Mouse (Mus musculus): ENCODE data around the gene Ubtd1. TPM values are rescaled to one million over a fixed set of nuclear protein-coding genes. Genes with fewer than 3 reads are reported as not detected.

The Ubtd1 gene
- 7.1 TPM for polyA plus RNA-seq (2017; shearing (Covaris generic))

GRCm38 (mm10) chr19:41981595-41981927 lies at the start of gene Ubtd1:
Gene Ubtd1 (plus strand): TSS chr19:41981763.

GRCm38 (mm10) chr19:41933179-41934086 lies 48.1 kb upstream of the Ubtd1 start, which contains the start of the genes Exosc1 and Zdhhc16:
Gene Exosc1 (minus strand): TSS chr19:41933423.
Gene Zdhhc16 (plus strand): TSS chr19:41933480.

DNA sequence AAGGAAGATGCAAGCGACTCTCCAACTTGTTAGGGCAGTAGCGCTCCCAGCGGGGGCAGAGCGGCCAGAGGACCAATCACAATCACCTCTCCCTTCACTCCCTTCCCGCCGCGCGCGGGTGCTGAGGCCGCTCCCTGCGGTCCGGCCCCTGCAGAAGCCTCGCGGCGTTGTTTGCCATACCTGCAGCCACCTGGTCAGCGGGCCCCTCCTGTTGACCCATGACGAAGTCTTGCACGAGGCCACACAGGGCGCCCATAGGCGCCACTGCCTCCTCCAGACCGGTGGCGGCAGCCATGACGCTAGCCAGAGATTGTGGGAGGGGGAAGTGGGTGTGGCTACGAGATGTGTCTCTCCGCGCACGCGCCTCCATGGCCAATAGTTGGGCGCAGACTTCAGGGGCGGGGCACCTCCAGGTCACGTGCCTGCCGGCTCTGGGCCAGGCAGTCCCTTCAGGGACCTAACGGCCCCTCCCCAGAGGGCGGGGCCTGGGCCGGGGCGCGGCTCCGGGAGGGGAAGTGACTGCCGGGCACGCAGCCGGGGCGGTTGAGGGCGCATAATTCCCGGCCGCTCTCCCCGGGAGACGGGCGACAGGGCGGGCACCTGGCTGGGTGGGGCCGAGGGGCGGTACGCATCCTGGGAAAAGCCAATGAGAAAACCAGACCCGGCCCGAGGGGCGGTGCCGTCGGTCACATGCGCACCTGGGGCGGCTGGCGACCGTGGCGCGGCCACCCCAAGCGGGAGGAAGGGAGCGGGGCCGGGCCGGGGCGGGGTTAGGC lies 556 bp upstream of the Ubtd1 start, which contains the start of gene Mms19:
Mms19 (minus strand) TSS at position 339 of the 776 bp plus-strand sequence.

GRCm38 (mm10) chr19:42035456-42036248 lies 54.1 kb downstream of the Ubtd1 start, which contains the start of gene Ankrd2:
Gene Ankrd2 (plus strand): TSS chr19:42036000.

GRCm38 (mm10) chr19:42045269-42046102 lies 63.9 kb downstream of the Ubtd1 start, which contains the start of gene Hoga1:
Gene Hoga1 (plus strand): TSS chr19:42045610.

GRCm38 (mm10) chr19:42051948-42052347 lies 70.4 kb downstream of the Ubtd1 start, which contains the start of gene 4933411K16Rik:
Gene 4933411K16Rik (plus strand): TSS chr19:42052248.

Other genes with a start within 250 kb of the Ubtd1 start
- gene Slit1, start 238.1 kb upstream of the Ubtd1 start, polyA plus RNA-seq (2017; shearing (Covaris generic)): not detected
- 4.9 TPM for gene Arhgap19, start 179.7 kb upstream of the Ubtd1 start, polyA plus RNA-seq (2017; shearing (Covaris generic))
- 1.5 TPM for gene Frat1, start 151.8 kb upstream of the Ubtd1 start, polyA plus RNA-seq (2017; shearing (Covaris generic))
- 1.0 TPM for gene Frat2, start 133.6 kb upstream of the Ubtd1 start, polyA plus RNA-seq (2017; shearing (Covaris generic))
- 25.8 TPM for gene Rrp12, start 85.6 kb upstream of the Ubtd1 start, polyA plus RNA-seq (2017; shearing (Covaris generic))
- gene Pgam1, start 69.8 kb upstream of the Ubtd1 start, polyA plus RNA-seq (2017; shearing (Covaris generic)): 159 TPM
- gene Exosc1, start 48.3 kb upstream of the Ubtd1 start, polyA plus RNA-seq (2017; shearing (Covaris generic)): 91.1 TPM
- 88.9 TPM for gene Zdhhc16, start 48.3 kb upstream of the Ubtd1 start, polyA plus RNA-seq (2017; shearing (Covaris generic))
- 88.1 TPM for gene Mms19, start 606 bp upstream of the Ubtd1 start, polyA plus RNA-seq (2017; shearing (Covaris generic))
- not detected for gene Ankrd2, start 54.2 kb downstream of the Ubtd1 start, polyA plus RNA-seq (2017; shearing (Covaris generic))
- gene Hoga1, start 63.8 kb downstream of the Ubtd1 start, polyA plus RNA-seq (2017; shearing (Covaris generic)): not detected
- not detected for gene 4933411K16Rik, start 70.5 kb downstream of the Ubtd1 start, polyA plus RNA-seq (2017; shearing (Covaris generic))
- 1.8 TPM for gene Morn4, start 104.6 kb downstream of the Ubtd1 start, polyA plus RNA-seq (2017; shearing (Covaris generic))
- gene Pi4k2a, start 108.7 kb downstream of the Ubtd1 start, polyA plus RNA-seq (2017; shearing (Covaris generic)): 3.3 TPM
- 6.7 TPM for gene Avpi1, start 147.3 kb downstream of the Ubtd1 start, polyA plus RNA-seq (2017; shearing (Covaris generic))
- gene Marveld1, start 165.6 kb downstream of the Ubtd1 start, polyA plus RNA-seq (2017; shearing (Covaris generic)): 3.9 TPM
- 76.9 TPM for gene Zfyve27, start 182.2 kb downstream of the Ubtd1 start, polyA plus RNA-seq (2017; shearing (Covaris generic))
- gene Sfrp5, start 220.5 kb downstream of the Ubtd1 start, polyA plus RNA-seq (2017; shearing (Covaris generic)): not detected

Measured in inflammation-experienced regulatory T-cells, adult 16 weeks (primary cell).